Mouse (Mus musculus): ENCODE measurements around the gene Cnpy3. TPM values are rescaled to one million over a fixed set of nuclear protein-coding genes. Genes with fewer than 3 reads are reported as not detected.
A peak's percentile ranks its signal among the peaks of the same experiment; 100 is the strongest.
"Not testable (repeated sequence)": the region's sequence is repeated elsewhere in the genome, so short reads cannot be mapped to it uniquely, and the experiment has no call there.

Cnpy3 gene
- polyA plus RNA-seq, 1 experiment from 2014 or later, result 59.9 TPM

DNA sequence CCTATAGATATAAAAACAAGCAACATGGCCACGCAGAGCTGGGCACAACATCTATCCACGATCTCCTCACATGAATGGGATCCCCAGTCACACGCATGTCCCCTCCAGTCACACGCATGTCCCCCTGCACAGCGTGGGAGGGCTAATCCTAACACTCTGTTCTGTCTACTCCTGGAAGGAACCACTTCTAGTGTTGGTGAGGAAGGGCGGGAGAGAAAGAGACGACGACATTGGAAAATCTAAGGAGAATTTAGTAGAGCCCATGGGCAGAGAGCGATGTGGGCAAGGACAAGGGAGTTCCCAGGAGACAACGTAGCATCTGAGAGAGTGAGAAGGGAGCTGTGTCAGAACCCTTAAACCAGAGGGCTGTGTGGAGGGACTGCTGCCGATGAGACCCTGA is 18.5 kb upstream of the Cnpy3 start:
- no peak for TF ChIP-seq CTCF (IDR thresholded peaks at IDR 0.05; ENCODE audit: low read depth)
- H3K36me3 ChIP-seq (ENCODE audit: insufficient read depth, low read length), result 0 out of 2 replicates have a peak, but pooled peaks cover 10% of the 10 kb centered on the region
- WGBS, result 92% methylated on average over 11 of the region's 11 CpGs
- no peak overlapping the region for H3K4me3 ChIP-seq (replicated peaks; ENCODE audit: low read depth, low read length)
- no peaks in the 10 kb centered on the region for H3K4me1 ChIP-seq (replicated peaks; ENCODE audit: insufficient read depth, low read length)
- no peak overlapping the region for H3K27ac ChIP-seq
- H3K9me3 ChIP-seq (replicated peaks; ENCODE audit: low read length), result no peaks in the 10 kb centered on the region
- no peak overlapping the region for H3K9ac ChIP-seq (ENCODE audit: low read depth, low read length)
- H3K27me3 ChIP-seq (ENCODE audit: insufficient read depth, low read length), result no peaks in the 10 kb centered on the region
- ATAC-seq (replicated peaks; ENCODE audit: low FRiP score, low read depth), result no peak
- no peak for DNase-seq (ENCODE audit: low spot score)
- H3K4me2 ChIP-seq (ENCODE audit: low read length), result no peak overlapping the region

DNA sequence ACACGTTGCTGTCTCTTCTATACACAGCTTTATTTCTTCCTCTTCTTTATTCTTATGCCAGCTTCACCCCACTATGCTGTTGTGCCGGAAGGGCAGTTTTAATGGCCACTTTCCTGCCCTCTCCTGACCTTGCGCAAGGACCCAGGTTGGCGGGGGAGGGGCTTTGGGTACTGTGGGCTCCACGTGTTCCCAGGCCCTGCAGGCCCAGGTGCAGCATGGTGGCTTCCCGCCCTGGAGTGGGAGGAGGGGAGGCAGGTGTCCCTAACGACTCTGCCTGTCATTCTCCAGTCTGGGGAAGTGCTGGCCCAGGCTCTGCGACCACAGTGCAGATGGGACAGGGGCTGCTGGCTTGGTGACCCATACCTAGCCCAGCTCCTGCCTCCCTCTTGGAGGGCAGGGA is 15.9 kb upstream of the Cnpy3 start:
- no peak overlapping the region for H3K27ac ChIP-seq
- no peaks in the 10 kb centered on the region for H3K36me3 ChIP-seq (ENCODE audit: insufficient read depth, low read length)
- H3K4me2 ChIP-seq (ENCODE audit: low read length), result no peak overlapping the region
- no peaks in the 10 kb centered on the region for H3K27me3 ChIP-seq (ENCODE audit: insufficient read depth, low read length)
- no peak for ATAC-seq (replicated peaks; ENCODE audit: low FRiP score, low read depth)
- no peak overlapping the region for H3K4me3 ChIP-seq (replicated peaks; ENCODE audit: low read depth, low read length)
- WGBS, result 37% methylated on average over 8 of the region's 8 CpGs
- H3K4me1 ChIP-seq (replicated peaks; ENCODE audit: insufficient read depth, low read length), result no peaks in the 10 kb centered on the region
- no peak for DNase-seq (ENCODE audit: low spot score)
- no peak for TF ChIP-seq CTCF (IDR thresholded peaks at IDR 0.05; ENCODE audit: low read depth)
- no peak overlapping the region for H3K9ac ChIP-seq (ENCODE audit: low read depth, low read length)
- no peaks in the 10 kb centered on the region for H3K9me3 ChIP-seq (replicated peaks; ENCODE audit: low read length)

DNA sequence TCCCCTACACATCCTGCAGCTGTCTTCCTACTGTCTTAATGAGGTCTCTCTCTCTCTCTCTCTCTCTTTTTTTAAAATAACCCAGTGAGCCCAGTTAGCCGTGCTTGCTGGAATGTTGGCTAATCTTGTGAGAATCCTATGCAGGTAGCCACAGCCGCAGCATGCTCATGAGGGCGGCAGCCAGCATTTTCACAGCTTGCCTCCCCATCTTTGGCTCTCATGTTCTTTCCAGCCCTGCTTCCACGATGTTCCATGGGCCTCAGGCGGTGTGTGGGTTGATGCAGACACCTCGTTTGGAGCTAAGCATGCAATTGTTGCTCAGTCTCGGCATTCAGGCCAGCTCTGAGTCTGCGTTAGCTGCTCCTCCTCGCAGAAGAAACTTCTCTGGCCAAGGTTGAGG is 12.9 kb upstream of the Cnpy3 start:
- 69% methylated on average over 9 of the region's 9 CpGs for WGBS
- not testable (repeated sequence) for H3K4me1 ChIP-seq (replicated peaks; ENCODE audit: insufficient read depth, low read length); H3K36me3 ChIP-seq (ENCODE audit: insufficient read depth, low read length); H3K4me3 ChIP-seq (replicated peaks; ENCODE audit: low read depth, low read length); H3K9me3 ChIP-seq (replicated peaks; ENCODE audit: low read length); DNase-seq (ENCODE audit: low spot score); H3K27ac ChIP-seq; H3K9ac ChIP-seq (ENCODE audit: low read depth, low read length); H3K27me3 ChIP-seq (ENCODE audit: insufficient read depth, low read length); H3K4me2 ChIP-seq (ENCODE audit: low read length); ATAC-seq (replicated peaks; ENCODE audit: low FRiP score, low read depth)

DNA sequence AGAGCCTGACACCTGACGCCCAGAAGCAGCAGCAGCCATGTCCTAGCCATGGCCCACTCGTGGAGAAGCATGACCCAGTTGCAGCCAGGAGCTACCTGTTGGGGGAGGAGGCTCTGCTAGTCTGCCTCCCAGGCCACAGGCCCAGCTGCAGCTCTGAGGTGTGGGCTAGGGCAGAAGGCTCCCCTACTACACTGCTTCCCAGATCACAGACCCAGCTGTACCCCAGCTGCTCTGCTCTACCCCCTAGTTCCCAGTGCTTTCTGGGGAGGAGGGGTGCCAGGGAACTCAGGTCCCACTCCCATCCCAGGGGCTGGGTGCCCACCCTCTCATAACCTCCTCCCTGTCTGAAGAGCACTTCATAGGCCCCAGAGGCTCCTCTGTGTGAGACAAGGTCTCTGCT is 11.5 kb upstream of the Cnpy3 start, which contains the start of gene Ptcra:
Ptcra (minus strand) TSS at position 169 of the 400 bp plus-strand sequence.
- H3K4me1 ChIP-seq (replicated peaks; ENCODE audit: insufficient read depth, low read length), result no peaks in the 10 kb centered on the region
- H3K4me3 ChIP-seq (replicated peaks; ENCODE audit: low read depth, low read length), result no peak within 1 kb of the TSS
- DNase-seq (ENCODE audit: low spot score), result no peak
- H3K36me3 ChIP-seq (ENCODE audit: insufficient read depth, low read length), result no peaks in the 10 kb centered on the region
- no peaks in the 10 kb centered on the region for H3K9me3 ChIP-seq (replicated peaks; ENCODE audit: low read length)
- no peaks in the 10 kb centered on the region for H3K27me3 ChIP-seq (ENCODE audit: insufficient read depth, low read length)
- no peak for TF ChIP-seq CTCF (IDR thresholded peaks at IDR 0.05; ENCODE audit: low read depth)
- 62% methylated on average over 2 of the region's 2 CpGs for WGBS
- H3K27ac ChIP-seq, result no peak within 1 kb of the TSS
- no peak within 1 kb of the TSS for H3K9ac ChIP-seq (ENCODE audit: low read depth, low read length)
- H3K4me2 ChIP-seq (ENCODE audit: low read length), result no peak within 1 kb of the TSS
- ATAC-seq (replicated peaks; ENCODE audit: low FRiP score, low read depth), result no peak

DNA sequence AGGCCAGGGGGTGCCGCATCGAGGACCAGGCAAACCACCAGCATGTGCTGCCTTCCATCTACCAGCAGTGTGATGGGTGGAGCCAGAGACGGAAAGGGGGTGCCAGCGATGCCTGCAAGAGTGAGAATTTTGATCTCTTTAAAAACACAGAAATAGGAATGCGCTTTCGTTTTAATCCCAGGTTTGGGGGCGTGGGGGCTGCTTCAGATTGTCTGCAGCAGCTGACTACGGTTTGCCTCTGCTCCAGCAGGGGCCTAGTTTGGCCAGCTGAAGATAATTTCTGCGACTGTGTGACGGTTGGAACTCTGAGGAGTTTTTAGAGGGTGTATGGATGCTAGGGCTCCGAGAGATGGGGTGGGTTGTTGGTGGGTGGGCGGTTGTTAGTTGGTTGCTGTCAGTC is 6.7 kb upstream of the Cnpy3 start:
- no peak for TF ChIP-seq CTCF (IDR thresholded peaks at IDR 0.05; ENCODE audit: low read depth)
- Histone ChIP-seq H3K27me3 (ENCODE audit: insufficient read depth, low read length) (no peaks in the 10 kb centered on the region), H3K4me2 (ENCODE audit: low read length) (no peak overlapping the region), H3K9ac (ENCODE audit: low read depth, low read length) (no peak overlapping the region), H3K9me3 (replicated peaks; ENCODE audit: low read length) (no peaks in the 10 kb centered on the region), H3K4me1 (replicated peaks; ENCODE audit: insufficient read depth, low read length) (no peaks in the 10 kb centered on the region), H3K27ac (no peak overlapping the region), H3K4me3 (replicated peaks; ENCODE audit: low read depth, low read length) (no peak overlapping the region), H3K36me3 (ENCODE audit: insufficient read depth, low read length) (no peaks in the 10 kb centered on the region)
- 83% methylated on average over 12 of the region's 12 CpGs for WGBS
- ATAC-seq (replicated peaks; ENCODE audit: low FRiP score, low read depth), result no peak
- no peak for DNase-seq (ENCODE audit: low spot score)

DNA sequence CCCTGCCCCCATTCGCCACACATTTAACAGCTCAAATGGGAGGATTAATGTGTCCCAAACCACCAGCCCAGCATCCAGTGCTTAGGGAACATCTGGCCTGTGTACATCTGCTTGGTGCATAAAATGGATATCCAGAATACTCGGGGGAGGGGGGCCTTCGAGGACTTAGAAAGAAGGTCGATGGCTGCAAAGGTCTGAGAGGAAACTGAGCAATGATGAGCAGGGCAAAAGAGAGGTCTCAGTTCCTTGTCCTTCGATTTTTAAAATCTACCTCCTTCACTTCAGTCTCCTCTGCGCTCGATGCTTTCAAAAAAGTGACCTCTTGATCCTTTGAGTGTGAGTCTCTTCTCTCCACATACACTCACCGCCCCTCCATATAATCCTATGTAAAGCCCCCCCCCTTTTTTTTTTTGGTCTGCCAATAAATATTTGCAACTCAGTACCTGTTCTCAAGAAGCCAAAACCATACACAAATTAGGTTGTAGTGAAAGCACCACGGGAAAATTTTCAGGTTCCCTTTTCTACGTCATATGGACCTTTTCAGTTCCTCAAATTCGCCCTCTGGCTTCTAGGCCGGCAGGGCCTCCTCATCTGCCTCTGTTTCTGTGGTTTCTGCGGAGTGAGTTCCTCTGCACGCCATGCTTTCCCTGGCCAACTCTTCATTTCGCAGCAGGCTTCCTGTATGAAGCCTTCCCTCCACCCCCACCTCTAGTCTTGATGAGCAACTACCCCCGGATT is 789 bp downstream of the Cnpy3 start:
- H3K9me3 ChIP-seq (replicated peaks; ENCODE audit: low read length), result no peaks in the 10 kb centered on the region
- H3K9ac ChIP-seq (ENCODE audit: low read depth, low read length), result peak overlapping the region; percentile 78
- DNase-seq (ENCODE audit: low spot score) (peak; percentile 67), ATAC-seq (replicated peaks; ENCODE audit: low FRiP score, low read depth) (no peak)
- peak overlapping the region; percentile 81 for H3K4me2 ChIP-seq (ENCODE audit: low read length)
- H3K4me1 ChIP-seq (replicated peaks; ENCODE audit: insufficient read depth, low read length), result peaks cover 10% of the 10 kb centered on the region; the same call in 1 of the 2 replicates
- peak; percentile 6; the same call in 1 of the 2 replicates for TF ChIP-seq CTCF (IDR thresholded peaks at IDR 0.05; ENCODE audit: low read depth)
- peak overlapping the region; percentile 76 for H3K4me3 ChIP-seq (replicated peaks; ENCODE audit: low read depth, low read length)
- WGBS, result 16% methylated on average over 16 of the region's 16 CpGs
- 0 out of 2 replicates have a peak, but pooled peaks cover 4% of the 10 kb centered on the region for H3K36me3 ChIP-seq (ENCODE audit: insufficient read depth, low read length)
- no peaks in the 10 kb centered on the region for H3K27me3 ChIP-seq (ENCODE audit: insufficient read depth, low read length)
- H3K27ac ChIP-seq, result peak overlapping the region; percentile 93

All from kidney, postnatal 0 days (tissue).